Mouse (Mus musculus): Measurements from ENCODE around the gene Fbxo46. TPM values are rescaled to one million over a fixed set of nuclear protein-coding genes. Genes with fewer than 3 reads are reported as not detected.
A peak's percentile ranks its signal among the peaks of the same experiment; 100 is the strongest.

The Fbxo46 gene
- polyA plus RNA-seq, 1 experiment from 2014 or later: 16.4 TPM

DNA sequence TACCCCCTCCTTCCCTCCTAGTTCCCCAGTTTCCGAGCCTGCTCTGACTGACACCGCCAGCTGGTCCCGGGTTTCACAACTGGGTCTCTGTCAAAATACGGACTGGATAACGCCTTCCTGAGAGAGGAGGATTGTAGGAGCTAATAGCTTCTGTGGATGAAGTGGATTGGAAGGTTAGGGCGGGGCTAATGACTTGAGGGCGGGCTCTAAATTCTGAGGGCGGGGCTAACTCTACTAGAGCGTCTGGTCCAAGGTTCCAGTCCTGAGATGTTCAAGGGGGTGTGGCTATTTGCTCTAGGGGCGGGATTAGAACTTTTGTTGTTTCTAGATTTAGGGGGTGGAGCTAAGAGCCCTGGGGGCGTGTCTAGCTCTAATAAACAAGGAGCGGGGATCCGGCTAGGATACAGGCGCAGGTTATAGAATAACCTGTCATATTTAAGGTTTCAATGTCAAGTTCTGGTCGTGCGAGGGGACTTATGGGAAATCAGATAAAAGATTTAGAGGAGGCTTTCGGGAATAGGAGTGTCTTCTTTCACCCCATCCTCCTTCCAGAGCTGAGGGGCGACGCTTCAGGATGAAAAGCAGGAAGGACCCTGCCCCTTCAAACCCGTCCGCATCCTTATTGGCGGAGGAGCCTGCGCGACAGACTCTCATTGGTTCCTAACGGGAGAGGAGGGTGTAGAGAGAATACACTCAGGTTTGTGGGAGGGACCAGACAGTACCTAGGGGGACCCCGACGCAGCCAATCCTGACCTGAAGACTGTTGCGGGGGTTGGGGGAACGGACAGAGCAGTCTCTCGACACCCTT, 56.3 kb downstream of the Fbxo46 start, which contains the start of gene Eml2:
TSS of gene Eml2 (plus strand) at position 714 of the 808 bp plus-strand sequence.
- Histone ChIP-seq H3K4me2 (ENCODE audit: low read length) (peak within 1 kb of the TSS; percentile 81), H3K36me3 (ENCODE audit: control insufficient read depth, insufficient read depth, low read length) (no peaks in the 10 kb centered on the region), H3K27ac (ENCODE audit: low read depth, low read length) (peak within 1 kb of the TSS; percentile 73), H3K4me1 (ENCODE audit: control insufficient read depth, insufficient read depth, low read depth, low read length) (peaks cover 19% of the 10 kb centered on the region), H3K27me3 (replicated peaks; ENCODE audit: control insufficient read depth, insufficient read depth, low read length) (peaks cover 5% of the 10 kb centered on the region), H3K4me3 (ENCODE audit: low read length) (peak within 1 kb of the TSS; percentile 66), H3K9ac (ENCODE audit: low read depth, low read length) (peak within 1 kb of the TSS; percentile 69), H3K9me3 (ENCODE audit: control insufficient read depth, low read length) (no peaks in the 10 kb centered on the region)
- WGBS: 1% methylated on average over 28 of the region's 30 CpGs
- peak; percentile 95 for ATAC-seq

- Histone ChIP-seq H3K9ac (ENCODE audit: low read depth, low read length) (peak overlapping the region; percentile 69), H3K4me2 (ENCODE audit: low read length) (peak overlapping the region; percentile 81), H3K36me3 (ENCODE audit: control insufficient read depth, insufficient read depth, low read length) (no peaks in the 10 kb centered on the region), H3K27ac (ENCODE audit: low read depth, low read length) (peak overlapping the region; percentile 73), H3K9me3 (ENCODE audit: control insufficient read depth, low read length) (no peaks in the 10 kb centered on the region), H3K4me3 (ENCODE audit: low read length) (peak overlapping the region; percentile 66), H3K4me1 (ENCODE audit: control insufficient read depth, insufficient read depth, low read depth, low read length) (peaks cover 19% of the 10 kb centered on the region), H3K27me3 (replicated peaks; ENCODE audit: control insufficient read depth, insufficient read depth, low read length) (peaks cover 5% of the 10 kb centered on the region)
- WGBS: 8% methylated on average over 11 of the region's 21 CpGs
- ATAC-seq: peak; percentile 55
These were observed 56.9 kb downstream of the Fbxo46 start for GRCm38 (mm10) chr7:19176516-19176947.

- WGBS: 66% methylated on average over 7 of the region's 7 CpGs
- H3K9me3 ChIP-seq (ENCODE audit: control insufficient read depth, low read length): no peaks in the 10 kb centered on the region
These were observed 57.6 kb downstream of the Fbxo46 start for GRCm38 (mm10) chr7:19177216-19177615.

GRCm38 (mm10) chr7:19178035-19178434, 58.4 kb downstream of the Fbxo46 start:
- peaks cover 5% of the 10 kb centered on the region for H3K27me3 ChIP-seq (replicated peaks; ENCODE audit: control insufficient read depth, insufficient read depth, low read length)
- no peak for ATAC-seq
- peak overlapping the region; percentile 66 for H3K4me3 ChIP-seq (ENCODE audit: low read length)
- peak overlapping the region; percentile 81 for H3K4me2 ChIP-seq (ENCODE audit: low read length)
- H3K9ac ChIP-seq (ENCODE audit: low read depth, low read length): peak overlapping the region; percentile 56
- 4% methylated on average over 18 of the region's 18 CpGs for WGBS
- H3K9me3 ChIP-seq (ENCODE audit: control insufficient read depth, low read length): no peaks in the 10 kb centered on the region
- H3K27ac ChIP-seq (ENCODE audit: low read depth, low read length): no peak overlapping the region
- H3K4me1 ChIP-seq (ENCODE audit: control insufficient read depth, insufficient read depth, low read depth, low read length): peaks cover 16% of the 10 kb centered on the region
- no peaks in the 10 kb centered on the region for H3K36me3 ChIP-seq (ENCODE audit: control insufficient read depth, insufficient read depth, low read length)

More at GRCm38 (mm10) chr7:19177216-19177615, 57.6 kb downstream of the Fbxo46 start:
- peak overlapping the region; percentile 69 for H3K9ac ChIP-seq (ENCODE audit: low read depth, low read length)
- peaks cover 16% of the 10 kb centered on the region for H3K4me1 ChIP-seq (ENCODE audit: control insufficient read depth, insufficient read depth, low read depth, low read length)
- no peak for ATAC-seq
- H3K4me2 ChIP-seq (ENCODE audit: low read length): peak overlapping the region; percentile 81
- peaks cover 5% of the 10 kb centered on the region for H3K27me3 ChIP-seq (replicated peaks; ENCODE audit: control insufficient read depth, insufficient read depth, low read length)
- no peak overlapping the region for H3K27ac ChIP-seq (ENCODE audit: low read depth, low read length)
- H3K36me3 ChIP-seq (ENCODE audit: control insufficient read depth, insufficient read depth, low read length): no peaks in the 10 kb centered on the region
- peak overlapping the region; percentile 66 for H3K4me3 ChIP-seq (ENCODE audit: low read length)

DNA sequence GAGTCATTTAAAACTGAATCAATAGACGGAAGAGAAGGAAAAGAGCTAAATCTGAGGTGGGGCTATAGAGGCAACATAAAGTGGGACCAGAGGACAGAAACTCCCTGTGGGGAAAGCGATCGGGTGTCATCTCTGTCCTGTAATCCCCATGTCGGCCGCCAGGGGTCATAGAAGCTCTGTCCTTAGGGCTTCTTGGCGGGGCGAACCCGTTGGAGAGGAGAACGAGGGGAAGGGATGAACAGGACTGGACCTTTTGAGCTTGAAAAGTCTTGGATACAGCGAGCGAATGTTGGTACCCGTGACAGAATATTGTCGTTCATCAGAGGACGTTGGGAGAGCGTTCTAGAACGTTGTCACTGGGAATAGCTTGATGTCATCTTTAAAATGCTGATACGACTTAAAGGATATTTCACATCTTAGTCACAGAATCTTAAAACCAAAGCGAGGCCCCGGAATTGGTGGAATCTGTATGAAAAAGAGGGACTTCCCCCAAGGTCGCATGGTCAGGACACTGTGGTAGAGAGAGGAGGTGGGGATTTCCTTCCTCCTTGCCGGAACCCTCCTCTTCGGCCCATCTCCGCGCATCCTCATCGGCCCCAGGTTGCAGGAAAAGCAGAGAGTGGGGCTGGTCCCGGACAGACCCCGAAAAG, 58.9 kb downstream of the Fbxo46 start:
- Histone ChIP-seq H3K4me1 (ENCODE audit: control insufficient read depth, insufficient read depth, low read depth, low read length) (peaks cover 16% of the 10 kb centered on the region), H3K4me2 (ENCODE audit: low read length) (peak overlapping the region; percentile 81), H3K36me3 (ENCODE audit: control insufficient read depth, insufficient read depth, low read length) (no peaks in the 10 kb centered on the region; the same call in 1 of the 2 replicates), H3K9ac (ENCODE audit: low read depth, low read length) (peak overlapping the region; percentile 56), H3K4me3 (ENCODE audit: low read length) (peak overlapping the region; percentile 66), H3K27ac (ENCODE audit: low read depth, low read length) (no peak overlapping the region), H3K9me3 (ENCODE audit: control insufficient read depth, low read length) (no peaks in the 10 kb centered on the region), H3K27me3 (replicated peaks; ENCODE audit: control insufficient read depth, insufficient read depth, low read length) (peaks cover 5% of the 10 kb centered on the region)
- 6% methylated on average over 26 of the region's 27 CpGs for WGBS
- ATAC-seq: no peak

DNA sequence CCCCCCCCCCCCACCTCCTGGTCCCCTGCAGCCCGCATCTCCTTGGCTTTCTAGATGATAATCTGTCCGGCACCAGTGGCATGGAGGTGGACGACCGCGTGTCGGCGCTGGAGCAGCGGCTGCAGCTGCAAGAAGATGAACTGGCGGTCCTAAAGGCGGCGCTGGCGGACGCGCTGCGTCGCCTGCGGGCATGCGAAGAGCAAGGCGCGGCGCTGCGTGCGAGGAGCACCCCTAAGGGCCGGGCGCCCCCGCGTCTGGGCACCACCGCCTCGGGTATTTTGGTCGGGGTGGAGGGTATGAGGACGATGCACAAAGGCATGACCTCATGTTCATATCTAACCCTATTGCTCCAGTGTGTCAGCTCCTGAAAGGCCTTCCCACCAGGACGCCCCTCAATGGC, 59.5 kb downstream of the Fbxo46 start:
- H3K27me3 ChIP-seq (replicated peaks; ENCODE audit: control insufficient read depth, insufficient read depth, low read length): peaks cover 5% of the 10 kb centered on the region
- under 1% methylated on average over 32 of the region's 32 CpGs for WGBS

DNA sequence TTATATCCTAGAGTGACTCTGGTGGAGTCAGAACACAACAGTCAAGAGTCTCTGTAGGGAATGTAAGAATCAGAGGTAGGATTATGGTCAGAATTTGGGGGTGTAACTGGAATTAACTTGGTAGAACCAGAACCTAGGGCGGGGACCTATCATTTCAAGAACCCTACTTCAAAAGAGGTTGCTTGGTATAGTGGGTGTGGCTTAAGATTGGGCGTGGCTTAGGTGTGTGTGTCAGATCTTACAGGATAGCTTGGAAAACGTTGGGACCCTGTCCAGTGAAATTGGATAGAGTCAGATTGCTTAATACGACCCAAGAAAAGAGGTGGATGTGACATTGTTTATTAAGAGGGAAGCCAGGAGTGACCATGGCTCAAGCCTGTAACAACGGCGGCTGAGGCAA, 60.3 kb downstream of the Fbxo46 start:
- peaks cover 21% of the 10 kb centered on the region for H3K4me1 ChIP-seq (ENCODE audit: control insufficient read depth, insufficient read depth, low read depth, low read length)
- no peaks in the 10 kb centered on the region; the same call in 1 of the 2 replicates for H3K36me3 ChIP-seq (ENCODE audit: control insufficient read depth, insufficient read depth, low read length)
- 43% methylated on average over 6 of the region's 6 CpGs for WGBS
- H3K9ac ChIP-seq (ENCODE audit: low read depth, low read length): no peak overlapping the region
- H3K27me3 ChIP-seq (replicated peaks; ENCODE audit: control insufficient read depth, insufficient read depth, low read length): peaks cover 5% of the 10 kb centered on the region
- no peak for ATAC-seq
- H3K27ac ChIP-seq (ENCODE audit: low read depth, low read length): no peak overlapping the region
- no peaks in the 10 kb centered on the region for H3K9me3 ChIP-seq (ENCODE audit: control insufficient read depth, low read length)
- no peak overlapping the region; the same call in 1 of the 2 replicates for H3K4me3 ChIP-seq (ENCODE audit: low read length)
- peak overlapping the region; percentile 81 for H3K4me2 ChIP-seq (ENCODE audit: low read length)

More for the DNA sequence above, 59.5 kb downstream of the Fbxo46 start:
- peak overlapping the region; percentile 66 for H3K4me3 ChIP-seq (ENCODE audit: low read length)
- H3K4me2 ChIP-seq (ENCODE audit: low read length): peak overlapping the region; percentile 81
- H3K4me1 ChIP-seq (ENCODE audit: control insufficient read depth, insufficient read depth, low read depth, low read length): peaks cover 16% of the 10 kb centered on the region
- H3K27ac ChIP-seq (ENCODE audit: low read depth, low read length): no peak overlapping the region
- H3K9ac ChIP-seq (ENCODE audit: low read depth, low read length): peak overlapping the region; percentile 52
- no peaks in the 10 kb centered on the region for H3K9me3 ChIP-seq (ENCODE audit: control insufficient read depth, low read length)
- H3K36me3 ChIP-seq (ENCODE audit: control insufficient read depth, insufficient read depth, low read length): no peaks in the 10 kb centered on the region; the same call in 1 of the 2 replicates
- no peak for ATAC-seq

- peaks cover 5% of the 10 kb centered on the region for H3K27me3 ChIP-seq (replicated peaks; ENCODE audit: control insufficient read depth, insufficient read depth, low read length)
- peaks cover 21% of the 10 kb centered on the region for H3K4me1 ChIP-seq (ENCODE audit: control insufficient read depth, insufficient read depth, low read depth, low read length)
- no peak overlapping the region for H3K27ac ChIP-seq (ENCODE audit: low read depth, low read length)
- H3K9me3 ChIP-seq (ENCODE audit: control insufficient read depth, low read length): no peaks in the 10 kb centered on the region
- 2% methylated on average over 10 of the region's 27 CpGs for WGBS
- no peaks in the 10 kb centered on the region; the same call in 1 of the 2 replicates for H3K36me3 ChIP-seq (ENCODE audit: control insufficient read depth, insufficient read depth, low read length)
- H3K9ac ChIP-seq (ENCODE audit: low read depth, low read length): peak overlapping the region; percentile 38; the same call in 1 of the 2 replicates
- H3K4me2 ChIP-seq (ENCODE audit: low read length): peak overlapping the region; percentile 49
- no peak for ATAC-seq
- H3K4me3 ChIP-seq (ENCODE audit: low read length): peak overlapping the region; percentile 35
These were observed 61.3 kb downstream of the Fbxo46 start for GRCm38 (mm10) chr7:19180862-19181429.

Data from hindbrain, embryonic 16.5 days (tissue).